Mouse (Mus musculus) yolk sac, embryonic 10.5 days (tissue): ENCODE measurements around the gene Olfr519.

Source experiments
- DNase-seq: peaks from one replicate; pipeline ENCODE4 v3.0.0-alpha.2; 2017; ENCODE audit warnings: low spot score

Gene Olfr519

GRCm38 (mm10) chr7:108894320-108894719, at the start of gene Olfr519:
Olfr519 (minus strand) TSS chr7:108894420.
- DNase-seq = no peak

DNA sequence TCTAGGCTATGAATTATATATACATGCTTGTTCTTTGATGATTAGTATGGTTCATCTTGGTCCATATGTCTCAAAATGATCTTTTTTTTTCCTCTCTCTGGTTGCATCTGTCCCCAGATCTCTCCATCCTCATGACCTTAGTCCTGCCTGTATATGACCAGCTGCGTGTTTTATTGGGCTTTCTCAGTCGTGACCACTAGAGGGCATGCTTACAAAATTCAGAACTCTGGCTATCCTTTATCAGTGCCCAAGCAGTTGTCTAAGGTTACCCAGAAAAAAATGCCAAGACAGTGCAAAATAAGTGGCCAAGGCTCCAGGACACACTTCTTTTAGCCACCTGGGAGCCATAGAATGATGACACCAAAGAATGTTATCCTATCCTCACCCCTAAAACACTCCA, 49.8 kb upstream of the Olfr519 start:
- DNase-seq = no peak

DNA sequence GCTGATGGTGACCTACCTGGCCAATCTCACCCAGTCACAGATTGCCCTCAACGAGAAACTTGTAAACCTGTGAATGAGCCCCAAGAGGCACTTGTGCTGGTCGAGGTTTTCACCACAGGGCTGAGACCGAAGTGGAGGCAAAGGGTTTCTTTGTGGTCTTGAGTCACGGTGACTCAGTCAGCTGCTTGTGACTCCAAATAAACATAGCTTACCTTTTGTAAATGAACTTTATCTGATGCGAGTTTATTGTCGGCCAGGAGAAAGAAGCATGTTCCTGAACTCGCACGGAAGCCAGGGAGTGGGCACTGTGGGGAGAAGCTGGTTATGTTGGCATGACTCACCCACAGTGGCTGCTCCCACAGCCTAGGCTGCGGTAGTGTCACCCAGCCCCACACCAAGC, 47.2 kb upstream of the Olfr519 start:
- no peak for DNase-seq

- no peak for DNase-seq
Measured at GRCm38 (mm10) chr7:108936591-108936990, 42.4 kb upstream of the Olfr519 start.

- no peak for DNase-seq
Measured at GRCm38 (mm10) chr7:108935411-108935810, 41.2 kb upstream of the Olfr519 start.

DNA sequence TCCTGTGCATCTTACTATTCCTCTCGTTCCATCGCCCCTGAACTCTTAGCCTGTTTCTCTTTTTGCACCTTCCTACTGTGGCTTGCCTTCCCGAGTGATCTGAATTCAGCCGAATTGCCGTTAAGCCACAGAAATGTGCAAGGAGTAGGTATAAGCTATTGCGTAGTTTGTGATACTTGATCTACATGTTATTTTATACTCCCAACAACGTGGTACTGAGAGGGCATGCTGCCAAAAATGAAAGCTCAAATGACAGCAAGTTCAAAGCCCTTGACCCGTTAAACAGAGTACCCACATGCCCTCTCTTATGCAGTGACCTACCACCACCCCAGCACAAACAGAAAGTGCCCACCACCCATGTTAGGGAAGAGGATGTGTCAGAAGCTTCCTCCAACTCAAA, 40.6 kb upstream of the Olfr519 start:
- no peak for DNase-seq

GRCm38 (mm10) chr7:108933794-108934731, 39.8 kb upstream of the Olfr519 start, which contains the start of gene Eif3f:
Eif3f (plus strand) TSS chr7:108934417.
- DNase-seq = peak; percentile 93

- DNase-seq = no peak
Measured at GRCm38 (mm10) chr7:108929726-108930393, 35.6 kb upstream of the Olfr519 start, which contains the start of gene Nlrp10. Nlrp10 (minus strand) TSS chr7:108930178.

GRCm38 (mm10) chr7:108928280-108929188, 34.3 kb upstream of the Olfr519 start:
- DNase-seq = no peak

DNA sequence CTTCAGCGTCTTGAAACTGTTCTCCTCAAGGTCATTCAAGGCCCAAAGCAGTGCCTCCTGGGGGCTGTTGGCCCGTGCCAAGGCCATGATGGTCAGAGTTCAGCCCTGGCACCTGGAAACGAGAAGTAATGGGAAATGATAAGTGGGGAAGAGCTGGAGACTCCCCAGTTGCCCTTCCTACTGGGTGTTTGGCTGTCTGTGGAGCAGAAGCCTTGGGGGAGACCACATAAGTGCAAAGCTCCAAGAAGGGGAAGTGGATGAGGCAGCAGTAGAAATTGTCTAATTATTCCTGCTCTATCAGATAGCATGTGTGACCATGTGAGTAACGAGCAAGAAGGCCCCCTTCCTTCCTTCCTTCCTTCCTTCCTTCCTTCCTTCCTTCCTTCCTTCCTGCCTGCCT, 32.8 kb upstream of the Olfr519 start:
- DNase-seq = no peak

DNA sequence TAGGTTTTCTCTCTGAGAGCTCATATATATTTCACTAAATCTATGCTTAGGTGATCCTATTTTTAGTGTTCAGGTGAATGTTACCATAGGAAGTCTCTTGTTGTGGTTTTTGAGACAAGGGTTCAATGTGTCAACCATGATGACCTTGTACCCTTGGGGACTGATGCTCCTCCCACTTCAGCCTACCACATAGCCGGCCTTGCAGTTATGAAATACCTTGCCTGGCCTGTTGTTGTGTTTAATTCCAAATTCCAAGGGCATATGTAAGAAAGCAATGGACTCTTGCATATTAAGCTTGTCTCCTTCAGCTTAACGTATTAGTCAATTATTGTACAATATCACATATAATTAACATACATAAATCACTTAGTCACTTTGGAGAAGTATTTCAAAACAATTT, 9.7 kb upstream of the Olfr519 start:
- no peak for DNase-seq

- DNase-seq = no peak
Measured at GRCm38 (mm10) chr7:108884906-108885305, 9.3 kb downstream of the Olfr519 start, which contains the start of gene Olfr518. Olfr518 (minus strand) TSS chr7:108885006.

GRCm38 (mm10) chr7:108872279-108872678, 21.9 kb downstream of the Olfr519 start, which contains the start of gene Olfr517:
Olfr517 (minus strand) TSS chr7:108872379.
- no peak for DNase-seq

GRCm38 (mm10) chr7:108850429-108850828, 43.8 kb downstream of the Olfr519 start, which contains the start of gene Olfr516:
Olfr516 (minus strand) TSS chr7:108850529.
- no peak for DNase-seq
